Mouse (Mus musculus) retina, postnatal 7 days (tissue): ENCODE results near the gene Ttc24.
A peak's percentile ranks its signal among the peaks of the same experiment; 100 is the strongest.

Experiments
- DNase-seq: peaks from one replicate; pipeline ENCODE4 v3.0.0-alpha.2; 2012; ENCODE audit warnings: low read depth, low spot score

The Ttc24 gene

GRCm38 (mm10) chr3:88022322-88023191, 55.5 kb downstream of the Ttc24 start:
- peak; percentile 83 for DNase-seq
